Mouse (Mus musculus) C3H10T1/2 (cell line): ENCODE results near the gene Calcrl. TPM values are rescaled to one million over a fixed set of nuclear protein-coding genes. Genes with fewer than 3 reads are reported as not detected.

Source experiments
- polyA plus RNA-seq, 2 experiments: library from polyadenylated mRNA; unstranded; fragments of >200 nt; fragmentation: generic; extraction: Trizol; gene quantifications; one replicate each; pipeline ENCODE4 v1.2.1; 2012; ENCODE audit warnings: missing spikeins in 2 of 2

Calcrl gene
- polyA plus RNA-seq = 1 to 10 TPM in 1 of 2 experiments, under 1 TPM in 1; 0.09 to 5.9 TPM

GRCm38 (mm10) chr2:84425138-84425537, at the start of gene Calcrl:
Calcrl (minus strand) TSS chr2:84425411.

Other genes with a start within 250 kb of the Calcrl start
- gene Tfpi, start 51.4 kb upstream of the Calcrl start, polyA plus RNA-seq = 10 to 100 TPM in 1 of 2 experiments, 1 to 10 TPM in 1; 1.2 to 17.3 TPM
- gene Ctnnd1, start 225.4 kb upstream of the Calcrl start, polyA plus RNA-seq = 10 to 100 TPM in 1 of 2 experiments, 1 to 10 TPM in 1; 6.2 to 55.8 TPM
- under 1 TPM; 0.09 TPM for gene Btbd18, start 233.7 kb upstream of the Calcrl start, polyA plus RNA-seq
- gene Selenoh, start 245.4 kb upstream of the Calcrl start, polyA plus RNA-seq = 100 to 1,000 TPM; 317 to 435 TPM